Mouse (Mus musculus) lung, adult 2 months (tissue): ENCODE measurements around the gene Aurka.

Experiments
- CTCF ChIP-seq: fragments of 200-500 bp; IDR thresholded peaks from 2 replicates; pipeline ENCODE4 v1.5.1; 2011; ENCODE audit warnings: mild to moderate bottlenecking, low read length, control low read depth; ENCODE audit not compliant: insufficient read depth
- POLR2A ChIP-seq: fragments of 200-500 bp; IDR thresholded peaks from 2 replicates; pipeline ENCODE4 v1.6.1; 2011; ENCODE audit warnings: low read depth, mild to moderate bottlenecking, control low read depth, low read length, borderline replicate concordance; ENCODE audit errors: extremely low read depth

- TF ChIP-seq CTCF (no peak), POLR2A (no peak)
These were observed 34.7 kb upstream of the Aurka start for GRCm38 (mm10) chr2:172405011-172405410.
